Mouse (Mus musculus): ENCODE measurements around the gene Gucy1b2.

DNA sequence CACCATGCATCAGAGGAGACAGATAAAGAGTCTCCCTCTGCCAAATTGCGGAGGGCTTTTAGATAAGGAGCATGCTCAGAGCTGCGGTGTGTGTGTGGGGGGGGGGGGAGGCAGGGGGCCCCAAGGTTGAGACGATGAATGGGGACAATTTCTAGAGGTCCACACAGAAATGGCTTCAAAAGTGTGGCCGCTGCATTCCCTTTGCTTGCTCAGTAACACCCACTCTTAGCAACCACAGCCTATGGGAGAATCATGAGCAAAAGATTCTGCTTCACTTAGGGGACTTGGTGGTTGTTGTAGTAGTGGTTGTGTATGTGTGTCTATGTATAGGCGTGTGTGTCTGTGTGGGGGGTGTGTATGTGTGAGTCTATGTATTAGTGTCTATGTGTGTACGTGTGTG lies 75.5 kb downstream of the Gucy1b2 start:
- TF ChIP-seq CTCF (IDR thresholded peaks at IDR 0.05) (no peak), EP300 (IDR thresholded peaks at IDR 0.05) (no peak)

All from lung, postnatal 0 days (tissue).